Mouse (Mus musculus) MEL (cell line): Measurements from ENCODE around the gene Tubg1.
"Not testable (repeated sequence)": the region's sequence is repeated elsewhere in the genome, so short reads cannot be mapped to it uniquely, and the experiment has no call there.

ENCODE experiments used
- CHD2 ChIP-seq: IDR thresholded peaks from 2 replicates; pipeline ENCODE4 v1.6.1; 2011; ENCODE audit warnings: low read length, improper control_type of control experiment
- CTCF ChIP-seq, 3 experiments: IDR thresholded peaks in 2 of 3; conservative IDR thresholded peaks in 1 of 3; 2 replicates each; pipeline ENCODE4 v1.5.1; 2011 to 2012; ENCODE audit warnings: low read length in 3 of 3, low read depth in 2 of 3, mild to moderate bottlenecking in 2 of 3, improper control_type of control experiment in 1 of 3, inconsistent platforms in 1 of 3, mixed read lengths in 1 of 3, moderate library complexity in 1 of 3; ENCODE audit not compliant: control insufficient read depth in 1 of 3, insufficient read depth in 1 of 3, poor library complexity in 1 of 3, severe bottlenecking in 1 of 3
- EP300 ChIP-seq, 2 experiments: IDR thresholded peaks; 2 replicates each; pipeline ENCODE4 v1.6.1; 2011; ENCODE audit warnings: improper control_type of control experiment in 2 of 2, low read length in 2 of 2, low read depth in 1 of 2, mild to moderate bottlenecking in 1 of 2
- GABPA ChIP-seq: IDR thresholded peaks from 2 replicates; pipeline ENCODE4 v1.6.1; 2012; ENCODE audit warnings: low read depth, mild to moderate bottlenecking, inconsistent platforms, low read length, improper control_type of control experiment, moderate library complexity
- GATA1 ChIP-seq: IDR thresholded peaks from 2 replicates; pipeline ENCODE4 v1.6.1; 2011; ENCODE audit warnings: low read depth, low read length, improper control_type of control experiment
- MAZ ChIP-seq: IDR thresholded peaks from 2 replicates; pipeline ENCODE4 v1.6.1; 2012; ENCODE audit warnings: low read depth, mild to moderate bottlenecking, inconsistent platforms, low read length, improper control_type of control experiment
- MYC ChIP-seq: IDR thresholded peaks from 2 replicates; pipeline ENCODE4 v1.6.1; 2011; ENCODE audit warnings: low read depth, mild to moderate bottlenecking, low read length, improper control_type of control experiment, moderate library complexity
- POLR2A ChIP-seq, 2 experiments: IDR thresholded peaks; 2 replicates each; pipeline ENCODE4 v1.6.1; 2011 to 2012; ENCODE audit warnings: low read length in 2 of 2, mild to moderate bottlenecking in 2 of 2, control low read depth in 1 of 2, improper control_type of control experiment in 1 of 2, low read depth in 1 of 2, moderate library complexity in 1 of 2; ENCODE audit not compliant: control insufficient read depth in 1 of 2, insufficient read depth in 1 of 2, poor library complexity in 1 of 2
- POLR2AphosphoS2 ChIP-seq: IDR thresholded peaks from 2 replicates; pipeline ENCODE4 v1.6.1; 2011; ENCODE audit warnings: low read length, improper control_type of control experiment
- ZC3H11A ChIP-seq: IDR thresholded peaks from 2 replicates; pipeline ENCODE4 v1.6.1; 2012; ENCODE audit warnings: low read depth, mild to moderate bottlenecking, inconsistent platforms, low read length, improper control_type of control experiment

GRCm38 (mm10) chr11:101160981-101161505 lies 41.3 kb downstream of the Tubg1 start:
- not testable (repeated sequence) for TF ChIP-seq POLR2AphosphoS2; POLR2A (IDR thresholded peaks at IDR 0.05; ENCODE audit: control insufficient read depth in 1 of 2, insufficient read depth in 1 of 2, low read depth in 1 of 2, low read length in 2 of 2, poor library complexity in 1 of 2); ZC3H11A; MAZ; CHD2; CTCF (IDR thresholded peaks at IDR 0.05 in 2 of 3, conservative IDR thresholded peaks at IDR 0.05 in 1 of 3; ENCODE audit: control insufficient read depth in 1 of 3, insufficient read depth in 1 of 3, low read depth in 2 of 3, low read length in 3 of 3, poor library complexity in 1 of 3, severe bottlenecking in 1 of 3); MYC; EP300 (IDR thresholded peaks at IDR 0.05; ENCODE audit: low read depth in 1 of 2, low read length in 2 of 2); GABPA; GATA1
